Mouse (Mus musculus) neural tube, embryonic 15.5 days (tissue): Measurements from ENCODE around the gene Cpa4. TPM values are rescaled to one million over a fixed set of nuclear protein-coding genes. Genes with fewer than 3 reads are reported as not detected.

ENCODE experiments used
- ATAC-seq: fragments of 200-750 bp; cut with Nextera tagmentation; 2 replicates; pipeline ENCODE4 v1.8.0; 2017; ENCODE audit warnings: mild to moderate bottlenecking, moderate TSS enrichment, moderate library complexity; ENCODE audit not compliant: low FRiP score
- H3K27ac ChIP-seq: fragments of 300-500 bp; sonication (generic); replicated peaks from 2 replicates; pipeline ENCODE4 v1.5.1; 2015; ENCODE audit warnings: mild to moderate bottlenecking, inconsistent platforms
- H3K27me3 ChIP-seq: fragments of 300-500 bp; sonication (generic); replicated peaks from 2 replicates; pipeline ENCODE4 v1.6.1; 2015; ENCODE audit warnings: inconsistent platforms
- H3K36me3 ChIP-seq: fragments of 300-500 bp; sonication (generic); 2 replicates; pipeline ENCODE4 v1.6.1; 2015; ENCODE audit warnings: inconsistent platforms
- H3K4me1 ChIP-seq: fragments of 300-500 bp; sonication (generic); 2 replicates; pipeline ENCODE4 v1.6.1; 2015; ENCODE audit warnings: inconsistent platforms
- H3K4me2 ChIP-seq: fragments of 300-500 bp; sonication (generic); 2 replicates; pipeline ENCODE4 v1.6.1; 2015; ENCODE audit warnings: inconsistent platforms, mild to moderate bottlenecking, moderate library complexity
- H3K4me3 ChIP-seq: fragments of 300-500 bp; sonication (generic); replicated peaks from 2 replicates; pipeline ENCODE4 v1.5.1; 2015; ENCODE audit warnings: mild to moderate bottlenecking, inconsistent platforms
- H3K9ac ChIP-seq: fragments of 300-500 bp; sonication (generic); replicated peaks from 2 replicates; pipeline ENCODE4 v1.6.1; 2015; ENCODE audit warnings: mild to moderate bottlenecking, inconsistent platforms
- H3K9me3 ChIP-seq: fragments of 300-500 bp; sonication (generic); replicated peaks from 2 replicates; pipeline ENCODE4 v1.6.1; 2016; ENCODE audit warnings: inconsistent platforms
- WGBS: fragments of 180-500 bp; shearing (Covaris S2); methylation state at CpG from one replicate; pipeline ENCODE4 v1.1.7; 2015; ENCODE audit warnings: mixed read lengths; 5-methylcytosine and 5-hydroxymethylcytosine counted together
- polyA plus RNA-seq: library from polyadenylated mRNA; unstranded; fragments of >200 nt; fragmentation: Nextera tagmentation; extraction: Ambion mirVana; gene quantifications from 2 replicates; pipeline ENCODE4 v1.2.1, GENCODE M21; 2015

Gene Cpa4
- polyA plus RNA-seq, 1 experiment from 2014 or later: 0.54 TPM

- H3K9me3 ChIP-seq: no peaks in the 10 kb centered on the region
- no peak for ATAC-seq
- H3K4me2 ChIP-seq: no peak overlapping the region
- WGBS: 23% methylated on average over 8 of the region's 8 CpGs
- no peak overlapping the region for H3K27ac ChIP-seq
- no peak overlapping the region for H3K4me3 ChIP-seq
- H3K9ac ChIP-seq: no peak overlapping the region
- peaks cover 32% of the 10 kb centered on the region for H3K4me1 ChIP-seq
- no peaks in the 10 kb centered on the region for H3K27me3 ChIP-seq
- no peaks in the 10 kb centered on the region for H3K36me3 ChIP-seq
Measured at GRCm38 (mm10) chr6:30543851-30544250, 24.3 kb upstream of the Cpa4 start.

GRCm38 (mm10) chr6:30545689-30546088 is 22.5 kb upstream of the Cpa4 start:
- H3K4me1 ChIP-seq: peaks cover 39% of the 10 kb centered on the region
- WGBS: 76% methylated on average over 7 of the region's 7 CpGs
- H3K9ac ChIP-seq: no peak overlapping the region
- H3K4me3 ChIP-seq: no peak overlapping the region
- H3K27me3 ChIP-seq: no peaks in the 10 kb centered on the region
- H3K9me3 ChIP-seq: no peaks in the 10 kb centered on the region
- ATAC-seq: no peak
- H3K27ac ChIP-seq: peak overlapping the region; percentile 56; the same call in 1 of the 2 replicates
- H3K36me3 ChIP-seq: no peaks in the 10 kb centered on the region
- H3K4me2 ChIP-seq: no peak overlapping the region

GRCm38 (mm10) chr6:30546571-30547273 is 21.4 kb upstream of the Cpa4 start:
- peak; percentile 71 for ATAC-seq
- Histone ChIP-seq H3K9ac (peak overlapping the region; percentile 38), H3K36me3 (no peaks in the 10 kb centered on the region), H3K27ac (peak overlapping the region; percentile 91), H3K4me1 (peaks cover 45% of the 10 kb centered on the region), H3K9me3 (no peaks in the 10 kb centered on the region), H3K4me3 (peak overlapping the region; percentile 25), H3K4me2 (peak overlapping the region; percentile 56), H3K27me3 (no peaks in the 10 kb centered on the region)
- WGBS: 7% methylated on average over 17 of the region's 17 CpGs

GRCm38 (mm10) chr6:30547274-30547645 is 20.9 kb upstream of the Cpa4 start:
- WGBS: 1% methylated on average over 14 of the region's 17 CpGs
- ATAC-seq: peak; percentile 65
- peak overlapping the region; percentile 56 for H3K4me2 ChIP-seq
- peak overlapping the region; percentile 91 for H3K27ac ChIP-seq
- no peaks in the 10 kb centered on the region for H3K27me3 ChIP-seq
- H3K4me3 ChIP-seq: peak overlapping the region; percentile 25
- peak overlapping the region; percentile 38 for H3K9ac ChIP-seq
- peaks cover 49% of the 10 kb centered on the region for H3K4me1 ChIP-seq
- H3K36me3 ChIP-seq: no peaks in the 10 kb centered on the region
- H3K9me3 ChIP-seq: no peaks in the 10 kb centered on the region

- Histone ChIP-seq H3K4me1 (peaks cover 54% of the 10 kb centered on the region), H3K36me3 (no peaks in the 10 kb centered on the region), H3K4me3 (peak overlapping the region; percentile 25; the same call in 1 of the 2 replicates), H3K4me2 (peak overlapping the region; percentile 56), H3K27me3 (no peaks in the 10 kb centered on the region), H3K27ac (peak overlapping the region; percentile 91), H3K9me3 (no peaks in the 10 kb centered on the region), H3K9ac (no peak overlapping the region)
- WGBS: 33% methylated on average over 9 of the region's 9 CpGs
- ATAC-seq: no peak
Measured at GRCm38 (mm10) chr6:30547656-30548306, 20.4 kb upstream of the Cpa4 start.

- Histone ChIP-seq H3K9ac (no peak overlapping the region), H3K4me2 (no peak overlapping the region), H3K27ac (peak overlapping the region; percentile 35), H3K36me3 (no peaks in the 10 kb centered on the region), H3K4me1 (peaks cover 49% of the 10 kb centered on the region), H3K4me3 (no peak overlapping the region), H3K9me3 (no peaks in the 10 kb centered on the region), H3K27me3 (no peaks in the 10 kb centered on the region)
- ATAC-seq: no peak
- 30% methylated on average over 15 of the region's 15 CpGs for WGBS
Measured at GRCm38 (mm10) chr6:30549231-30549761, 18.9 kb upstream of the Cpa4 start.

- no peak for ATAC-seq
- Histone ChIP-seq H3K9me3 (no peaks in the 10 kb centered on the region), H3K4me2 (no peak overlapping the region), H3K36me3 (no peaks in the 10 kb centered on the region), H3K4me1 (peaks cover 49% of the 10 kb centered on the region), H3K27me3 (no peaks in the 10 kb centered on the region), H3K27ac (peak overlapping the region; percentile 82; the same call in 1 of the 2 replicates), H3K4me3 (no peak overlapping the region), H3K9ac (no peak overlapping the region)
- 64% methylated on average over 7 of the region's 7 CpGs for WGBS
Measured at GRCm38 (mm10) chr6:30550496-30551192, 17.5 kb upstream of the Cpa4 start.

GRCm38 (mm10) chr6:30551193-30551515 is 17.0 kb upstream of the Cpa4 start:
- no peaks in the 10 kb centered on the region for H3K36me3 ChIP-seq
- peaks cover 45% of the 10 kb centered on the region for H3K4me1 ChIP-seq
- H3K9ac ChIP-seq: no peak overlapping the region
- ATAC-seq: no peak
- no peak overlapping the region for H3K4me3 ChIP-seq
- H3K27me3 ChIP-seq: no peaks in the 10 kb centered on the region
- no peaks in the 10 kb centered on the region for H3K9me3 ChIP-seq
- H3K4me2 ChIP-seq: no peak overlapping the region
- H3K27ac ChIP-seq: peak overlapping the region; percentile 82

- H3K9ac ChIP-seq: peak overlapping the region; percentile 46
- peaks cover 39% of the 10 kb centered on the region for H3K4me1 ChIP-seq
- H3K36me3 ChIP-seq: no peaks in the 10 kb centered on the region
- peak overlapping the region; percentile 82 for H3K27ac ChIP-seq
- H3K4me3 ChIP-seq: peak overlapping the region; percentile 25
- H3K9me3 ChIP-seq: no peaks in the 10 kb centered on the region
- 19% methylated on average over 23 of the region's 23 CpGs for WGBS
- H3K4me2 ChIP-seq: peak overlapping the region; percentile 54
- no peaks in the 10 kb centered on the region for H3K27me3 ChIP-seq
- peak; percentile 68 for ATAC-seq
Measured at GRCm38 (mm10) chr6:30551644-30552580, 16.3 kb upstream of the Cpa4 start.

GRCm38 (mm10) chr6:30552628-30553027 is 15.5 kb upstream of the Cpa4 start:
- H3K9me3 ChIP-seq: no peaks in the 10 kb centered on the region
- WGBS: 52% methylated on average over 6 of the region's 6 CpGs
- no peaks in the 10 kb centered on the region for H3K27me3 ChIP-seq
- ATAC-seq: no peak
- no peak overlapping the region for H3K4me3 ChIP-seq
- peaks cover 33% of the 10 kb centered on the region for H3K4me1 ChIP-seq
- H3K36me3 ChIP-seq: no peaks in the 10 kb centered on the region
- H3K9ac ChIP-seq: no peak overlapping the region
- peak overlapping the region; percentile 54 for H3K4me2 ChIP-seq
- peak overlapping the region; percentile 82 for H3K27ac ChIP-seq
